Mouse (Mus musculus): ENCODE measurements around the gene 1700001C19Rik. TPM values are rescaled to one million over a fixed set of nuclear protein-coding genes. Genes with fewer than 3 reads are reported as not detected.
A peak's percentile ranks its signal among the peaks of the same experiment; 100 is the strongest.

The 1700001C19Rik gene
- 0.61 and 0.69 TPM in 2 replicates for polyA plus RNA-seq (2014; fragmentation: Nextera tagmentation; extraction: Ambion mirVana)

GRCm38 (mm10) chr17:47436907-47437547 is at the start of gene 1700001C19Rik:
Gene 1700001C19Rik, minus strand, starts transcription at chr17:47437376.
- no peak within 1 kb of the TSS for H3K27ac ChIP-seq (ENCODE audit: low read depth, low read length)
- DNase-seq (ENCODE audit: low spot score) (no peak), ATAC-seq (no peak)
- peak within 1 kb of the TSS; percentile 52 for H3K4me2 ChIP-seq (ENCODE audit: low read length)
- peaks cover 6% of the 10 kb centered on the region; the same call in 1 of the 2 replicates for H3K4me1 ChIP-seq (ENCODE audit: control insufficient read depth, insufficient read depth, low read length)
- H3K9ac ChIP-seq (ENCODE audit: low read length), result peak within 1 kb of the TSS; percentile 35; the same call in 1 of the 2 replicates
- WGBS, result 2% methylated on average over 24 of the region's 25 CpGs
- no peaks in the 10 kb centered on the region for H3K9me3 ChIP-seq (replicated peaks; ENCODE audit: control insufficient read depth, low read length)
- peak within 1 kb of the TSS; percentile 29 for H3K4me3 ChIP-seq (ENCODE audit: low read depth, low read length)
- peaks cover 45% of the 10 kb centered on the region for H3K27me3 ChIP-seq (replicated peaks; ENCODE audit: control insufficient read depth, insufficient read depth, low read length)
- no peaks in the 10 kb centered on the region for H3K36me3 ChIP-seq (ENCODE audit: control insufficient read depth, insufficient read depth, low read length)

- Histone ChIP-seq H3K9ac (ENCODE audit: low read length) (no peak overlapping the region), H3K9me3 (replicated peaks; ENCODE audit: control insufficient read depth, low read length) (no peaks in the 10 kb centered on the region), H3K36me3 (ENCODE audit: control insufficient read depth, insufficient read depth, low read length) (peaks cover 28% of the 10 kb centered on the region), H3K4me1 (ENCODE audit: control insufficient read depth, insufficient read depth, low read length) (no peaks in the 10 kb centered on the region), H3K27ac (ENCODE audit: low read depth, low read length) (no peak overlapping the region), H3K27me3 (replicated peaks; ENCODE audit: control insufficient read depth, insufficient read depth, low read length) (no peaks in the 10 kb centered on the region), H3K4me2 (ENCODE audit: low read length) (no peak overlapping the region), H3K4me3 (ENCODE audit: low read depth, low read length) (no peak overlapping the region)
- ATAC-seq, result no peak
- WGBS, result 70% methylated on average over 3 of the region's 3 CpGs
- peak; percentile 49 for DNase-seq (ENCODE audit: low spot score)
Observed at GRCm38 (mm10) chr17:47485791-47486190, 48.6 kb upstream of the 1700001C19Rik start.

GRCm38 (mm10) chr17:47484993-47485392 is 47.8 kb upstream of the 1700001C19Rik start:
- Histone ChIP-seq H3K27me3 (replicated peaks; ENCODE audit: control insufficient read depth, insufficient read depth, low read length) (no peaks in the 10 kb centered on the region), H3K4me3 (ENCODE audit: low read depth, low read length) (no peak overlapping the region), H3K36me3 (ENCODE audit: control insufficient read depth, insufficient read depth, low read length) (peaks cover 20% of the 10 kb centered on the region), H3K4me2 (ENCODE audit: low read length) (no peak overlapping the region), H3K9me3 (replicated peaks; ENCODE audit: control insufficient read depth, low read length) (no peaks in the 10 kb centered on the region), H3K4me1 (ENCODE audit: control insufficient read depth, insufficient read depth, low read length) (no peaks in the 10 kb centered on the region), H3K9ac (ENCODE audit: low read length) (no peak overlapping the region), H3K27ac (ENCODE audit: low read depth, low read length) (no peak overlapping the region)
- WGBS, result 12% methylated on average over 3 of the region's 3 CpGs
- ATAC-seq (no peak), DNase-seq (ENCODE audit: low spot score) (no peak)

GRCm38 (mm10) chr17:47484241-47484921 is 47.2 kb upstream of the 1700001C19Rik start:
- Histone ChIP-seq H3K9ac (ENCODE audit: low read length) (no peak overlapping the region), H3K27me3 (replicated peaks; ENCODE audit: control insufficient read depth, insufficient read depth, low read length) (no peaks in the 10 kb centered on the region), H3K4me3 (ENCODE audit: low read depth, low read length) (no peak overlapping the region), H3K4me1 (ENCODE audit: control insufficient read depth, insufficient read depth, low read length) (no peaks in the 10 kb centered on the region), H3K9me3 (replicated peaks; ENCODE audit: control insufficient read depth, low read length) (no peaks in the 10 kb centered on the region), H3K4me2 (ENCODE audit: low read length) (no peak overlapping the region), H3K36me3 (ENCODE audit: control insufficient read depth, insufficient read depth, low read length) (peaks cover 14% of the 10 kb centered on the region), H3K27ac (ENCODE audit: low read depth, low read length) (no peak overlapping the region)
- DNase-seq (ENCODE audit: low spot score), result no peak
- 14% methylated on average over 1 of the region's 1 CpGs for WGBS
- ATAC-seq, result no peak

- 32% methylated on average over 2 of the region's 2 CpGs for WGBS
- Histone ChIP-seq H3K4me3 (ENCODE audit: low read depth, low read length) (no peak overlapping the region), H3K36me3 (ENCODE audit: control insufficient read depth, insufficient read depth, low read length) (0 out of 2 replicates have a peak, but pooled peaks cover 2% of the 10 kb centered on the region), H3K27ac (ENCODE audit: low read depth, low read length) (no peak overlapping the region), H3K4me1 (ENCODE audit: control insufficient read depth, insufficient read depth, low read length) (no peaks in the 10 kb centered on the region), H3K9me3 (replicated peaks; ENCODE audit: control insufficient read depth, low read length) (no peaks in the 10 kb centered on the region), H3K4me2 (ENCODE audit: low read length) (no peak overlapping the region), H3K9ac (ENCODE audit: low read length) (no peak overlapping the region), H3K27me3 (replicated peaks; ENCODE audit: control insufficient read depth, insufficient read depth, low read length) (no peaks in the 10 kb centered on the region)
- DNase-seq (ENCODE audit: low spot score), result peak; percentile 59
- ATAC-seq, result no peak
Observed at GRCm38 (mm10) chr17:47482401-47482800, 45.2 kb upstream of the 1700001C19Rik start.

GRCm38 (mm10) chr17:47479887-47480286 is 42.7 kb upstream of the 1700001C19Rik start:
- 74% methylated on average over 3 of the region's 3 CpGs for WGBS
- no peak overlapping the region for H3K4me3 ChIP-seq (ENCODE audit: low read depth, low read length)
- H3K36me3 ChIP-seq (ENCODE audit: control insufficient read depth, insufficient read depth, low read length), result no peaks in the 10 kb centered on the region
- no peaks in the 10 kb centered on the region for H3K9me3 ChIP-seq (replicated peaks; ENCODE audit: control insufficient read depth, low read length)
- no peak overlapping the region for H3K27ac ChIP-seq (ENCODE audit: low read depth, low read length)
- no peak overlapping the region for H3K9ac ChIP-seq (ENCODE audit: low read length)
- DNase-seq (ENCODE audit: low spot score) (no peak), ATAC-seq (no peak)
- H3K4me1 ChIP-seq (ENCODE audit: control insufficient read depth, insufficient read depth, low read length), result no peaks in the 10 kb centered on the region
- no peaks in the 10 kb centered on the region for H3K27me3 ChIP-seq (replicated peaks; ENCODE audit: control insufficient read depth, insufficient read depth, low read length)
- no peak overlapping the region for H3K4me2 ChIP-seq (ENCODE audit: low read length)

- H3K27me3 ChIP-seq (replicated peaks; ENCODE audit: control insufficient read depth, insufficient read depth, low read length), result no peaks in the 10 kb centered on the region
- no peak overlapping the region for H3K27ac ChIP-seq (ENCODE audit: low read depth, low read length)
- DNase-seq (ENCODE audit: low spot score) (no peak), ATAC-seq (no peak)
- H3K4me3 ChIP-seq (ENCODE audit: low read depth, low read length), result no peak overlapping the region
- WGBS, result 60% methylated on average over 3 of the region's 3 CpGs
- H3K9me3 ChIP-seq (replicated peaks; ENCODE audit: control insufficient read depth, low read length), result no peaks in the 10 kb centered on the region
- H3K4me2 ChIP-seq (ENCODE audit: low read length), result no peak overlapping the region
- H3K9ac ChIP-seq (ENCODE audit: low read length), result no peak overlapping the region
- H3K36me3 ChIP-seq (ENCODE audit: control insufficient read depth, insufficient read depth, low read length), result no peaks in the 10 kb centered on the region
- H3K4me1 ChIP-seq (ENCODE audit: control insufficient read depth, insufficient read depth, low read length), result 0 out of 2 replicates have a peak, but pooled peaks cover 3% of the 10 kb centered on the region
Observed at GRCm38 (mm10) chr17:47475714-47476113, 38.5 kb upstream of the 1700001C19Rik start.

GRCm38 (mm10) chr17:47475181-47475580 is 38.0 kb upstream of the 1700001C19Rik start:
- 0 out of 2 replicates have a peak, but pooled peaks cover 3% of the 10 kb centered on the region for H3K4me1 ChIP-seq (ENCODE audit: control insufficient read depth, insufficient read depth, low read length)
- no peaks in the 10 kb centered on the region for H3K27me3 ChIP-seq (replicated peaks; ENCODE audit: control insufficient read depth, insufficient read depth, low read length)
- DNase-seq (ENCODE audit: low spot score) (no peak), ATAC-seq (no peak)
- no peak overlapping the region for H3K27ac ChIP-seq (ENCODE audit: low read depth, low read length)
- H3K4me2 ChIP-seq (ENCODE audit: low read length), result no peak overlapping the region
- no peak overlapping the region for H3K9ac ChIP-seq (ENCODE audit: low read length)
- H3K4me3 ChIP-seq (ENCODE audit: low read depth, low read length), result no peak overlapping the region
- WGBS, result 87% methylated on average over 4 of the region's 4 CpGs
- H3K36me3 ChIP-seq (ENCODE audit: control insufficient read depth, insufficient read depth, low read length), result no peaks in the 10 kb centered on the region
- no peaks in the 10 kb centered on the region for H3K9me3 ChIP-seq (replicated peaks; ENCODE audit: control insufficient read depth, low read length)

- 77% methylated on average over 4 of the region's 4 CpGs for WGBS
- Histone ChIP-seq H3K4me1 (ENCODE audit: control insufficient read depth, insufficient read depth, low read length) (peaks cover 3% of the 10 kb centered on the region; the same call in 1 of the 2 replicates), H3K4me3 (ENCODE audit: low read depth, low read length) (no peak overlapping the region), H3K4me2 (ENCODE audit: low read length) (no peak overlapping the region), H3K36me3 (ENCODE audit: control insufficient read depth, insufficient read depth, low read length) (no peaks in the 10 kb centered on the region), H3K27ac (ENCODE audit: low read depth, low read length) (no peak overlapping the region), H3K9ac (ENCODE audit: low read length) (no peak overlapping the region), H3K27me3 (replicated peaks; ENCODE audit: control insufficient read depth, insufficient read depth, low read length) (no peaks in the 10 kb centered on the region), H3K9me3 (replicated peaks; ENCODE audit: control insufficient read depth, low read length) (no peaks in the 10 kb centered on the region)
- DNase-seq (ENCODE audit: low spot score) (no peak), ATAC-seq (no peak)
Observed at GRCm38 (mm10) chr17:47474250-47474649, 37.1 kb upstream of the 1700001C19Rik start.

Measured in forebrain, embryonic 14.5 days (tissue).